Mouse (Mus musculus) heart, postnatal 0 days (tissue): ENCODE results near the gene Sgo2b. TPM values are rescaled to one million over a fixed set of nuclear protein-coding genes. Genes with fewer than 3 reads are reported as not detected.

Experiments
- ATAC-seq: fragments of 200-750 bp; cut with Nextera tagmentation; 2 replicates; pipeline ENCODE4 v1.8.0; 2017; ENCODE audit warnings: low read depth, moderate number of reproducible peaks, moderate library complexity; ENCODE audit not compliant: insufficient read depth
- DNase-seq: peaks from one replicate; pipeline ENCODE4 v3.0.0-alpha.2; 2016; ENCODE audit warnings: low spot score
- H3K27ac ChIP-seq: fragments of 300-500 bp; sonication (generic); 2 replicates; pipeline ENCODE4 v1.5.1; 2014; ENCODE audit warnings: low read depth, mild to moderate bottlenecking
- H3K27me3 ChIP-seq: fragments of 300-500 bp; sonication (generic); 2 replicates; pipeline ENCODE4 v1.6.1; 2014; ENCODE audit warnings: low read length, mixed read lengths; ENCODE audit not compliant: control insufficient read depth, insufficient read depth
- H3K36me3 ChIP-seq: fragments of 300-500 bp; sonication (generic); replicated peaks from 2 replicates; pipeline ENCODE4 v1.6.1; 2014; ENCODE audit warnings: low read length, mixed read lengths; ENCODE audit not compliant: control insufficient read depth, insufficient read depth
- H3K4me1 ChIP-seq: fragments of 300-500 bp; sonication (generic); 2 replicates; pipeline ENCODE4 v1.6.1; 2014; ENCODE audit warnings: antibody characterized with exemption; ENCODE audit not compliant: control insufficient read depth, insufficient read depth
- H3K4me2 ChIP-seq: fragments of 300-500 bp; sonication (generic); 2 replicates; pipeline ENCODE4 v1.6.1; 2014; ENCODE audit warnings: low read depth, mild to moderate bottlenecking, low read length, moderate library complexity
- H3K4me3 ChIP-seq: fragments of 300-500 bp; sonication (generic); 2 replicates; pipeline ENCODE4 v1.5.1; 2014; ENCODE audit warnings: low read depth, low read length
- H3K9ac ChIP-seq: fragments of 300-500 bp; sonication (generic); replicated peaks from 2 replicates; pipeline ENCODE4 v1.6.1; 2014; ENCODE audit warnings: low read depth, low read length, mixed read lengths
- H3K9me3 ChIP-seq: fragments of 300-500 bp; sonication (generic); replicated peaks from 2 replicates; pipeline ENCODE4 v1.6.1; 2016; ENCODE audit warnings: low read length; ENCODE audit not compliant: control insufficient read depth
- CTCF ChIP-seq: IDR thresholded peaks from 2 replicates; pipeline ENCODE4 v1.5.1; 2016; ENCODE audit warnings: antibody characterized with exemption, control low read depth, low read depth
- EP300 ChIP-seq: IDR thresholded peaks from 2 replicates; pipeline ENCODE4 v1.6.1; 2016; ENCODE audit warnings: antibody characterized with exemption, low read depth
- WGBS: fragments of 180-500 bp; shearing (Covaris S2); extraction: QIAGEN DNeasy Blood & Tissue Kit; methylation state at CpG from one replicate; pipeline ENCODE4 v1.1.7; 2014; 5-methylcytosine and 5-hydroxymethylcytosine counted together
- polyA plus RNA-seq: library from polyadenylated mRNA; unstranded; fragments of >200 nt; fragmentation: Nextera tagmentation; extraction: Ambion mirVana; gene quantifications from 2 replicates; pipeline ENCODE4 v1.2.1, GENCODE M21; 2015
- total RNA-seq: library from RNA; depleted of rRNA; stranded (reverse); fragments of >200 nt; gene quantifications from 2 replicates; pipeline ENCODE4 v1.2.3, GENCODE M21; 2014; ENCODE audit warnings: low replicate concordance

Sgo2b gene
- total and polyA plus RNA-seq, 2 experiments from 2014 or later, result not detected

- H3K27ac ChIP-seq, result no peak overlapping the region
- TF ChIP-seq EP300 (no peak), CTCF (no peak)
- H3K4me2 ChIP-seq, result no peak overlapping the region
- H3K36me3 ChIP-seq, result no peaks in the 10 kb centered on the region
- H3K27me3 ChIP-seq, result no peaks in the 10 kb centered on the region
- WGBS, result 83% methylated on average over 3 of the region's 3 CpGs
- no peaks in the 10 kb centered on the region for H3K4me1 ChIP-seq
- DNase-seq (no peak), ATAC-seq (no peak)
- H3K9me3 ChIP-seq, result no peaks in the 10 kb centered on the region
- H3K4me3 ChIP-seq, result no peak overlapping the region
- H3K9ac ChIP-seq, result no peak overlapping the region
Measured at GRCm38 (mm10) chr8:63929301-63930097, 22.5 kb downstream of the Sgo2b start.

GRCm38 (mm10) chr8:63921257-63921960 is 30.6 kb downstream of the Sgo2b start:
- DNase-seq (no peak), ATAC-seq (no peak)
- TF ChIP-seq CTCF (no peak), EP300 (no peak)
- Histone ChIP-seq H3K4me1 (no peaks in the 10 kb centered on the region), H3K27me3 (no peaks in the 10 kb centered on the region), H3K27ac (no peak overlapping the region), H3K36me3 (no peaks in the 10 kb centered on the region), H3K4me2 (no peak overlapping the region), H3K9ac (no peak overlapping the region), H3K9me3 (no peaks in the 10 kb centered on the region), H3K4me3 (no peak overlapping the region)
- 63% methylated on average over 4 of the region's 4 CpGs for WGBS

- Histone ChIP-seq H3K4me1 (no peaks in the 10 kb centered on the region), H3K4me3 (no peak overlapping the region), H3K4me2 (no peak overlapping the region), H3K9me3 (no peaks in the 10 kb centered on the region), H3K27me3 (no peaks in the 10 kb centered on the region), H3K27ac (no peak overlapping the region), H3K36me3 (no peaks in the 10 kb centered on the region), H3K9ac (no peak overlapping the region)
- ATAC-seq, result no peak
- 63% methylated on average over 2 of the region's 2 CpGs for WGBS
- TF ChIP-seq CTCF (no peak), EP300 (no peak)
- no peak for DNase-seq
Measured at GRCm38 (mm10) chr8:63895096-63895495, 57.0 kb downstream of the Sgo2b start.

- DNase-seq (no peak), ATAC-seq (no peak)
- Histone ChIP-seq H3K27me3 (no peaks in the 10 kb centered on the region), H3K4me2 (no peak overlapping the region), H3K4me1 (no peaks in the 10 kb centered on the region), H3K9me3 (no peaks in the 10 kb centered on the region), H3K27ac (no peak overlapping the region), H3K4me3 (no peak overlapping the region), H3K36me3 (no peaks in the 10 kb centered on the region), H3K9ac (no peak overlapping the region)
- 62% methylated on average over 4 of the region's 4 CpGs for WGBS
- TF ChIP-seq CTCF (no peak), EP300 (no peak)
Measured at GRCm38 (mm10) chr8:63878353-63878752, 73.7 kb downstream of the Sgo2b start.

- peak; percentile 84 for DNase-seq
- H3K27me3 ChIP-seq, result no peaks in the 10 kb centered on the region
- no peak overlapping the region for H3K27ac ChIP-seq
- TF ChIP-seq CTCF, result peak; percentile 85
- TF ChIP-seq EP300, result no peak
- H3K4me1 ChIP-seq, result no peaks in the 10 kb centered on the region
- H3K36me3 ChIP-seq, result no peaks in the 10 kb centered on the region
- no peaks in the 10 kb centered on the region for H3K9me3 ChIP-seq
- peak; percentile 53; the same call in 1 of the 2 replicates for ATAC-seq
- H3K4me2 ChIP-seq, result no peak overlapping the region
- no peak overlapping the region for H3K9ac ChIP-seq
- H3K4me3 ChIP-seq, result no peak overlapping the region
- WGBS, result 8% methylated on average over 6 of the region's 6 CpGs
Measured at GRCm38 (mm10) chr8:63877393-63877792, 74.7 kb downstream of the Sgo2b start.
